Mouse (Mus musculus) liver, adult 2 months (tissue): ENCODE measurements around the gene Trip12.

Experiments
- CTCF ChIP-seq: fragments of 200-500 bp; IDR thresholded peaks from 2 replicates; pipeline ENCODE4 v1.5.1; 2011; ENCODE audit warnings: low read depth, low read length, control low read depth
- POLR2A ChIP-seq: fragments of 200-500 bp; IDR thresholded peaks from 2 replicates; pipeline ENCODE4 v1.6.1; 2011; ENCODE audit warnings: low read length, control low read depth; ENCODE audit not compliant: insufficient read depth; ENCODE audit errors: extremely low read depth

- TF ChIP-seq POLR2A (no peak), CTCF (no peak)
Observed at GRCm38 (mm10) chr1:84853721-84854120, 13.4 kb upstream of the Trip12 start.
